In genomic region chr7:97079145-97079544, GRCm38 (mm10) we compare ENCODE assay signal across 9 mouse cellular contexts. TPM values are rescaled to one million over a fixed set of nuclear protein-coding genes. Genes with fewer than 3 reads are reported as not detected.
DNase-seq lines count a peak whose midpoint lies in the region; ATAC-seq and TF ChIP-seq lines count a peak whose summit lies in the region.
"Had no signal": no experiment of that assay in that cellular context is flagged by ENCODE, and none has a peak within 500 bp of the region (broad histone marks: within the 10 kb centered on the region; RNA-seq: fewer than 3 reads in every experiment).

No protein-coding gene starts in this region.

- WGBS in midbrain, embryonic 16.5 days: 12% methylated on average over 6 of the region's 6 CpGs
- WGBS in forebrain, embryonic 11.5 days: 18% methylated on average over 6 of the region's 6 CpGs

- 0 out of 2 replicates have a peak overlapping the region, but pooled peaks have one; percentile 4 for H3K4me2 ChIP-seq in midbrain, embryonic 16.5 days (ENCODE audit: low read length)
- H3K4me2 ChIP-seq in forebrain, embryonic 11.5 days (ENCODE audit: low read depth, low read length, severe bottlenecking): no peak overlapping the region
- H3K4me2 ChIP-seq: neural tube, embryonic 13.5 days had no signal

- ATAC-seq in midbrain, embryonic 16.5 days: no peak
- ATAC-seq in forebrain, embryonic 11.5 days (replicated peaks; ENCODE audit: low FRiP score): no peak

- H3K9me3 ChIP-seq in midbrain, embryonic 16.5 days (replicated peaks; ENCODE audit: control insufficient read depth, low read length, poor library complexity, severe bottlenecking): no peaks in the 10 kb centered on the region
- H3K9me3 ChIP-seq in forebrain, embryonic 11.5 days (ENCODE audit: control insufficient read depth, low read length): no peaks in the 10 kb centered on the region
- H3K9me3 ChIP-seq: neural tube, embryonic 13.5 days had no signal

- no peaks in the 10 kb centered on the region for H3K27me3 ChIP-seq in midbrain, embryonic 16.5 days (ENCODE audit: control insufficient read depth, insufficient read depth, low read depth, low read length)
- no peaks in the 10 kb centered on the region for H3K27me3 ChIP-seq in forebrain, embryonic 11.5 days (ENCODE audit: control insufficient read depth, insufficient read depth, low read length)
- H3K27me3 ChIP-seq: neural tube, embryonic 13.5 days had no signal

- no peak overlapping the region for H3K9ac ChIP-seq in midbrain, embryonic 16.5 days (ENCODE audit: low read depth, low read length)
- H3K9ac ChIP-seq in forebrain, embryonic 11.5 days (ENCODE audit: low read length): no peak overlapping the region
- H3K9ac ChIP-seq: neural tube, embryonic 13.5 days had no signal

- peaks cover 9% of the 10 kb centered on the region for H3K4me1 ChIP-seq in midbrain, embryonic 16.5 days (ENCODE audit: control insufficient read depth, insufficient read depth, low read length)
- peaks cover 7% of the 10 kb centered on the region for H3K4me1 ChIP-seq in forebrain, embryonic 11.5 days (replicated peaks; ENCODE audit: control insufficient read depth, insufficient read depth, low read length)

- peak; percentile 34 to 77 for DNase-seq in adrenal gland, adult (ENCODE audit: inconsistent age in 2 of 2, low spot score in 1 of 2)
- DNase-seq in adrenal gland, adult 8-10 months: no peak
- peak; percentile 12 for DNase-seq in thymus, postnatal 4 days
- no peak for DNase-seq in thymus, adult 18-20 months
- peak; percentile 69 for DNase-seq in heart, adult 8-10 months (ENCODE audit: low spot score)
- DNase-seq in layer of hippocampus, adult 2 months (ENCODE audit: low spot score in 2 of 2): peak; percentile 39 to 47
- DNase-seq in forebrain, embryonic 11.5 days (ENCODE audit: low spot score): no peak

- no peaks in the 10 kb centered on the region for H3K36me3 ChIP-seq in midbrain, embryonic 16.5 days (ENCODE audit: control insufficient read depth, insufficient read depth, low read length)
- no peaks in the 10 kb centered on the region for H3K36me3 ChIP-seq in forebrain, embryonic 11.5 days (ENCODE audit: control insufficient read depth, insufficient read depth, low read length)
- H3K36me3 ChIP-seq: neural tube, embryonic 13.5 days had no signal

- H3K27ac ChIP-seq in layer of hippocampus, adult 2 months: no peak overlapping the region
- H3K27ac ChIP-seq in midbrain, embryonic 16.5 days (ENCODE audit: low read length): no peak overlapping the region
- H3K27ac ChIP-seq in forebrain, embryonic 11.5 days (ENCODE audit: low read depth, low read length): no peak overlapping the region
- H3K27ac ChIP-seq: neural tube, embryonic 13.5 days had no signal

- H3K4me3 ChIP-seq in layer of hippocampus, adult 2 months: peak overlapping the region; percentile 30
- no peak overlapping the region for H3K4me3 ChIP-seq in midbrain, embryonic 16.5 days (ENCODE audit: low read depth, low read length)
- no peak overlapping the region for H3K4me3 ChIP-seq in forebrain, embryonic 11.5 days (ENCODE audit: low read depth, low read length)
- H3K4me3 ChIP-seq: neural tube, embryonic 13.5 days had no signal

- peak; percentile 87 for TF ChIP-seq CTCF in layer of hippocampus, adult 2 months (conservative IDR thresholded peaks at IDR 0.05)

RNA-seq across cellular contexts. Expression of gene Gab2, which starts 2.2 kb away (rescaled TPM):
- total RNA-seq in adrenal gland, adult 8-10 months (2022): 10 to 100 TPM; 19.3 to 24.7 (median 20.9) TPM
- total RNA-seq in heart, adult 8-10 months (2022): 10 to 100 TPM; 14.2 to 17.6 (median 16.2) TPM
- 10 to 100 TPM; 12.2 to 13.6 TPM for total RNA-seq in layer of hippocampus, adult 2 months (2021)
- polyA plus RNA-seq in midbrain, embryonic 16.5 days (2015; fragmentation: Nextera tagmentation; extraction: Ambion mirVana): 19.9 and 20.3 TPM in 2 replicates
- polyA plus RNA-seq in forebrain, embryonic 11.5 days (2014; fragmentation: Nextera tagmentation; extraction: Ambion mirVana): 6.4 and 8.1 TPM in 2 replicates

Comparison
In these comparisons a context has a peak if more than half of its experiments do, and no peak if none do; other contexts are left out.
1. DNase-seq: peak in adrenal gland, adult (2 of 2), thymus, postnatal 4 days (single experiment), heart, adult 8-10 months (single experiment) and layer of hippocampus, adult 2 months (2 of 2); none in adrenal gland, adult 8-10 months (single experiment), thymus, adult 18-20 months (0 of 2) and forebrain, embryonic 11.5 days (single experiment).